Mouse (Mus musculus): ENCODE data around the gene Scyl3.

Gene Scyl3

DNA sequence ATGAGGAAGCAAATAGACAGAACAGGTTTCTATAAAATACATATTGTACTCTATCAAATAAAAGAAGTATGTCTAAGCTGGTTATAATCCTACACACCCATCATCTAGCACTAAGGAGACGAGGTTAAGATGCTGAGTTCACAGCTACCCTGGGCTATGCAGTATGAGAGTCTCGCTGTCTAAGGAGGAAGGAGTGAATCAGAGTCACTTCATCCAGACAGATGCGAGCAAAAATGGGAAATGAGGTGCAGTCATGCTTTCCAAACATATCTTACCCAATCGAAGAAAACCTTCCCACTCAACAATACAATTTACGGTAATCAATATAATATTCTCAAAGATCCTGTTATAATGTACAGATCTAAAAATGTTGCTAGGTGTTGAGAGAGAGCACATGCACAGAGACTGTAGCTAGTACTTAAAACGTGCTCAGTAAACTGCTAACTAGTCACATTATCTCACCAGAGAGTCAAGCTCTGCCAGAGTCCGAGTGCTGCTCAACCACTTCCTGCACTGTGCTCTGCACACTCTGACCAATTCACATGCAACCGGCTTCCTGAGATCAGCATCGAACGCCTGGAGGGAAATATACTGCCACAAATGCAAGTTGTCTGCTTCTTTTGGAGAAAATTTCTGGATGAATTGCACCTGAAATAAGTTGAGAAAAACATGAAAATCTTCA lies 35.2 kb downstream of the Scyl3 start:
- DNase-seq (ENCODE audit: low read depth) = no peak

DNA sequence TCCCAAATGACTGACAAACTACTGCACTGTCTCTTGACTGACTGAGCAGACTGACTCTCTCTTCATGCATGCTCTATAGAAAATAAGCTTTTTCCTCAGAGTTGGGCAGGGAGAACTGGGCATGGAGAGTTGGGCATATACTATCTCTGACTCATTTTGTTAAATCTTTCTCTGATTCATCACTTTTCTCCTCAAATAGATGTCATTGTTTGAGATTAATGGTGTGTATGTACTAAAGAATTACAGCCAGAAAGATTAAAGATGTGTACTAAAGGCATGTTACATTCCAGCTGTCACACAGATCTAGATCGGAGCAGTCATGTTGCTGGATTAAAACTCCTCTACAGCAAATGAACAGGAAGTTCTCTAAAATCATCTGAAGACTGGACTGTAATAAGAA lies 45.6 kb downstream of the Scyl3 start:
- DNase-seq (ENCODE audit: low read depth) = no peak

GRCm38 (mm10) chr1:163975088-163975487 lies 46.2 kb downstream of the Scyl3 start:
- no peak for DNase-seq (ENCODE audit: low read depth)

- DNase-seq (ENCODE audit: low read depth) = no peak
These were observed 47.6 kb downstream of the Scyl3 start for GRCm38 (mm10) chr1:163976515-163976914.

- no peak for DNase-seq (ENCODE audit: low read depth)
These were observed 63.5 kb downstream of the Scyl3 start for GRCm38 (mm10) chr1:163992371-163992770.

DNA sequence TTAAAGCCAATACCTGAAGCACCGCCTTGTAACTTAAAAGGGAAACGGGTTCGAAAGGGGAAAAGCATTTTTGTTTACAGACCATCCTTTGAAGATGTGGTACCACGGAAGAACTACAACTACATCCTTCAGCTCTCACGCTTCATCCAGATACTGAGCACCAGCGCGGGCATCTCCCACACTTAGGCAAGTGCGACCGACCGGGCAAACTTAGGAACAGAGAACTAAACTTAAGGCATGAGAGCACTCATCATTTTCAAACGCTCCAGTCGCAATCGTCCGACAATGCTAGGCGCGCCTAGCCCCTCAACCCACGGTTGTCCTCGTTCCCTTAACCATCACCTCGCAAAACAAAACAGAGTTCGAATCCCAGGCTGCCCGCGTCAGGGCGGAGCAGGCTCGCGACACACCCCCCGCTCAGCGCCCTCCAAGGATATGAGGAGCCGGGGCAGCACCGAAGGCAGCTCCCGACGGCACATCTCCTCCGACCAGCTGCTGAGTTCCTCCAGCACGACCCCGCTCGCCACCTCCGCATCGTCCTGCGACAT lies 65.3 kb downstream of the Scyl3 start:
- peak; percentile 56 for DNase-seq (ENCODE audit: low read depth)

DNA sequence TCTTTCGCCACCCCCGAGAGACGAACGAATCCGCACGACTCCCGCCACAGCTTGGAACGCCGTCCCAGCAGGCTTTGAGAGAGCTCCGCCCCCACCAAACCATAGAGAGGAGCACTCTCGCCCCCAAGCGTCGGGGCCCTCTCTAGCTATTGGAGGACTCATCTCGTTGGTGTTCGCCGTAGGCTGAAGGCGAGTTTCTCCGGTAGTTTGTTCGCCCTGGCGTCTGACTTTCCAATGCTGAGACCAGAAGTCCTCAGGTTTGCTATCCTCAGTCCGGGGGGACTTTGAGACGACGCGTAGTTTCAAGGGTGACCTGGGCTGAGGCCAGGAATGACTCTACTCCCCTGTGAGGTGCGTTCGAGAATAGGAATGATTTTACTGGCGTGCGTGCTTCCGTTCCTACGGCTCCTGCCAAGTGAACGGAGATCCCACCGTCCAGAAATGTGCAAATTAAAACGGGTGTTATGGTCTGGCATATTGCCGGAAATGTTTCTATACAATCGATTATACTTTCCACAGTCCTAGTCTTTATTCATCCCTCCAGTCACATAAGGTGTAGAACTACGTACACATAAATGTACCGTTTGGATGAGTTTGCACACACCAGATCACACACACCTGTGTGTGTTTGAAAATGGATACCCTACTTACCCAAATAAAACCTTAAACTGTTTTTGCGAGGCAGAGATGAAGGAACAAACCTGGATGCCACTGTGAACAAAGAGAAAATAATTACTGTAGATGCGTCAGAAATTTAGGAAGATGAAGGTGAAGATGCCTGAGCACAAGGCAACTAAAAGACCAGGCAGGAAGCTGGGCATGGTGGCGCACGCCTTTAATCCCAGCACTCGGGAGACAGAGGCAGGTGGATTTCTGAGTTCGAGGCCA lies 66.1 kb downstream of the Scyl3 start, which contains the start of the genes BC055324 and Mettl18:
TSS of gene BC055324 (minus strand) at position 76 of the 888 bp plus-strand sequence.
TSS of gene Mettl18 (plus strand) at position 169 of the 888 bp plus-strand sequence.
- DNase-seq (ENCODE audit: low read depth) = peak; percentile 87

DNA sequence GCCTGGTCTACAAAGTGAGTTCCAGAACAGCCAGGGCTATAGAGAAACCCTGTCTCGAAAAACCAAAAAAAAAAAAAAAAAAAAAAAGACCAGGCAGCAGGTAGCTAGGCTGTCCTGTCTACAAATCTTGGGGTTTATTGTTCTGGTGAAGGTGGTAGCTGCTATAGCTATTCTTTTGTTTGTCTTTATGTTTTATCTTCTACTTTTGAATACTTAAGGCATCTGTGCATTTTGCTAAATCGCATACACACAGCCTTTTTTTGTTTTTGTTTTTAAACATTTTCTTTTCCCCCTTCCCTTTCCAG lies 66.7 kb downstream of the Scyl3 start:
- DNase-seq (ENCODE audit: low read depth) = no peak

DNA sequence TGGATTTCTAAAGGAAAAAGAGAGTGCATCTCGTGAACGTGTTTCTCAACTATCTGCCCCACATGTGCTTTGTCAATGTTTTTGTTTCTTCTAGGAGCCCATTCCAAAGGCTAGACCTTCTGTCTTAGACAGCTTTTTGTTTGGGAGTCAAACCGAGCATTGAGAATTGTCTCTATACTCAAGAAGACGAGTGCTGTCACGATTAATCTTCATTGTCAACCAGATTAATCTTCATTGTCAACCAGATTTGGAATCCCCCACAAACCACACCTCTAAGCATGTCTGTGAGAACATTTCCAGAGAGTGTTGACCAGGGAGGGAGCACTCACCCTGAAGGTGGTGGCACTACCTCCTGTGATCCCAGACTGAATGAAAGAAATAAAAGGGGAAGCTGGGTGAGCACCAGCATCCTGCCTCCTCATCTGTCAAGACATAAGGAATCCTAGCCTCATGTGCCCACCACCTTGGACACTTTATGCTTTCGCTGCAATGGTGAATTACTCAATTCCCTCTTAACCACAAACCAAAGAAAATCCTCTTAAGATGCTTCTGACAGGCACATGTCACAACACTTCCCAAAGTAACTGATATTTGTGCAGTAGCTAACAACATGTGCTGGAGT lies 73.0 kb downstream of the Scyl3 start:
- DNase-seq (ENCODE audit: low read depth) = no peak

GRCm38 (mm10) chr1:164004311-164004710 lies 75.4 kb downstream of the Scyl3 start:
- no peak for DNase-seq (ENCODE audit: low read depth)
